Mouse (Mus musculus) MEL (cell line): ENCODE measurements at regions not wholly inside any gene's neighbourhood (a gene's known extent, or its start where the extent isn't known, plus 50 kb on each side); places are given as distances from the start of the nearest gene placed in this dataset.

Source experiments
- DNase-seq: peaks from one replicate; pipeline ENCODE4 v3.0.0; 2011; ENCODE audit warnings: low read depth, low spot score
- H3K27ac ChIP-seq: 2 replicates; pipeline ENCODE4 v1.5.1; 2012; ENCODE audit warnings: low read depth, mild to moderate bottlenecking, control low read depth, low read length, moderate library complexity; ENCODE audit not compliant: control insufficient read depth
- H3K27me3 ChIP-seq, 2 experiments: fragments of 150-350 bp in 1 of 2; sonication (generic) in 1 of 2; 2 replicates each; pipeline ENCODE4 v1.6.1; 2012; ENCODE audit warnings: low read length in 2 of 2, mild to moderate bottlenecking in 2 of 2, improper control_type of control experiment in 1 of 2, moderate library complexity in 1 of 2; ENCODE audit not compliant: insufficient read depth in 2 of 2, control insufficient read depth in 1 of 2
- H3K36me3 ChIP-seq, 2 experiments: 2 replicates each; pipeline ENCODE4 v1.6.1; 2012 to 2014; ENCODE audit warnings: low read length in 2 of 2, improper control_type of control experiment in 1 of 2, inconsistent platforms in 1 of 2, mild to moderate bottlenecking in 1 of 2; ENCODE audit not compliant: insufficient read depth in 2 of 2, control insufficient read depth in 1 of 2
- H3K4me1 ChIP-seq, 2 experiments: fragments of 150-350 bp in 1 of 2; sonication (generic) in 1 of 2; 2 replicates each; pipeline ENCODE4 v1.6.1; 2012; ENCODE audit warnings: low read length in 2 of 2, improper control_type of control experiment in 1 of 2, mild to moderate bottlenecking in 1 of 2; ENCODE audit not compliant: insufficient read depth in 2 of 2, control insufficient read depth in 1 of 2
- H3K4me3 ChIP-seq, 2 experiments: fragments of 150-350 bp in 1 of 2; sonication (generic) in 1 of 2; 2 replicates each; pipeline ENCODE4 v1.5.1; 2012; ENCODE audit warnings: low read depth in 2 of 2, low read length in 2 of 2, mild to moderate bottlenecking in 2 of 2, moderate library complexity in 2 of 2, control low read depth in 1 of 2, improper control_type of control experiment in 1 of 2; ENCODE audit not compliant: control insufficient read depth in 1 of 2, insufficient read depth in 1 of 2
- H3K79me2 ChIP-seq: 2 replicates; pipeline ENCODE4 v1.6.1; 2012; ENCODE audit warnings: mild to moderate bottlenecking, low read length, moderate library complexity; ENCODE audit not compliant: control insufficient read depth, poor library complexity, insufficient read depth
- H3K9ac ChIP-seq: 2 replicates; pipeline ENCODE4 v1.6.1; 2012; ENCODE audit warnings: low read depth, mild to moderate bottlenecking, control low read depth, low read length, moderate library complexity; ENCODE audit not compliant: control insufficient read depth, poor library complexity, severe bottlenecking
- H3K9me3 ChIP-seq: fragments of 150-350 bp; sonication (generic); replicated peaks from 2 replicates; pipeline ENCODE4 v1.6.1; 2012; ENCODE audit warnings: mild to moderate bottlenecking, low read length, improper control_type of control experiment, moderate library complexity; ENCODE audit not compliant: insufficient read depth
- BHLHE40 ChIP-seq: IDR thresholded peaks from 2 replicates; pipeline ENCODE4 v1.6.1; 2012; ENCODE audit warnings: low read depth, mild to moderate bottlenecking, inconsistent platforms, low read length, improper control_type of control experiment, borderline replicate concordance
- CHD1 ChIP-seq: IDR thresholded peaks from 2 replicates; pipeline ENCODE4 v1.6.1; 2012; ENCODE audit warnings: low read depth, mild to moderate bottlenecking, inconsistent platforms, low read length, improper control_type of control experiment
- E2F4 ChIP-seq: IDR thresholded peaks from 2 replicates; pipeline ENCODE4 v1.6.1; 2011; ENCODE audit warnings: low read depth, low read length, improper control_type of control experiment, borderline replicate concordance
- ELF1 ChIP-seq: IDR thresholded peaks from 2 replicates; pipeline ENCODE4 v1.6.1; 2014; ENCODE audit warnings: low read depth, mild to moderate bottlenecking, inconsistent platforms, low read length, improper control_type of control experiment, moderate library complexity
- EP300 ChIP-seq, 2 experiments: IDR thresholded peaks; 2 replicates each; pipeline ENCODE4 v1.6.1; 2011; ENCODE audit warnings: improper control_type of control experiment in 2 of 2, low read length in 2 of 2, low read depth in 1 of 2, mild to moderate bottlenecking in 1 of 2
- GABPA ChIP-seq: IDR thresholded peaks from 2 replicates; pipeline ENCODE4 v1.6.1; 2012; ENCODE audit warnings: low read depth, mild to moderate bottlenecking, inconsistent platforms, low read length, improper control_type of control experiment, moderate library complexity
- GATA1 ChIP-seq: IDR thresholded peaks from 2 replicates; pipeline ENCODE4 v1.6.1; 2011; ENCODE audit warnings: low read depth, low read length, improper control_type of control experiment
- MAX ChIP-seq: IDR thresholded peaks from 2 replicates; pipeline ENCODE4 v1.6.1; 2011; ENCODE audit warnings: low read length, improper control_type of control experiment
- MEF2A ChIP-seq: IDR thresholded peaks from 2 replicates; pipeline ENCODE4 v1.6.1; 2014; ENCODE audit warnings: low read depth, mild to moderate bottlenecking, inconsistent platforms, low read length, improper control_type of control experiment; ENCODE audit not compliant: poor library complexity, insufficient replicate concordance, severe bottlenecking; ENCODE audit errors: extremely low read depth
- MXI1 ChIP-seq: IDR thresholded peaks from 2 replicates; pipeline ENCODE4 v1.6.1; 2011; ENCODE audit warnings: mild to moderate bottlenecking, low read depth, low read length, improper control_type of control experiment
- MYB ChIP-seq: IDR thresholded peaks from 2 replicates; pipeline ENCODE4 v1.6.1; 2011; ENCODE audit warnings: mild to moderate bottlenecking, low read depth, low read length, improper control_type of control experiment
- MYC ChIP-seq: IDR thresholded peaks from 2 replicates; pipeline ENCODE4 v1.6.1; 2011; ENCODE audit warnings: low read depth, mild to moderate bottlenecking, low read length, improper control_type of control experiment, moderate library complexity
- NELFE ChIP-seq: IDR thresholded peaks from 2 replicates; pipeline ENCODE4 v1.6.1; 2011; ENCODE audit warnings: low read depth, low read length, improper control_type of control experiment
- NRF1 ChIP-seq: IDR thresholded peaks from 2 replicates; pipeline ENCODE4 v1.6.1; 2014; ENCODE audit warnings: low read depth, mild to moderate bottlenecking, inconsistent platforms, low read length, improper control_type of control experiment, moderate library complexity; ENCODE audit not compliant: poor library complexity, insufficient read depth, severe bottlenecking
- POLR2A ChIP-seq, 2 experiments: IDR thresholded peaks; 2 replicates each; pipeline ENCODE4 v1.6.1; 2011 to 2012; ENCODE audit warnings: low read length in 2 of 2, mild to moderate bottlenecking in 2 of 2, control low read depth in 1 of 2, improper control_type of control experiment in 1 of 2, low read depth in 1 of 2, moderate library complexity in 1 of 2; ENCODE audit not compliant: control insufficient read depth in 1 of 2, insufficient read depth in 1 of 2, poor library complexity in 1 of 2
- POLR2AphosphoS2 ChIP-seq: IDR thresholded peaks from 2 replicates; pipeline ENCODE4 v1.6.1; 2011; ENCODE audit warnings: low read length, improper control_type of control experiment
- POLR2AphosphoS5 ChIP-seq: IDR thresholded peaks from 2 replicates; pipeline ENCODE4 v1.6.1; 2012; ENCODE audit warnings: low read depth, borderline replicate concordance, mild to moderate bottlenecking, inconsistent platforms, low read length, moderate library complexity, mixed read lengths
- RAD21 ChIP-seq: IDR thresholded peaks from 2 replicates; pipeline ENCODE4 v1.6.1; 2011; ENCODE audit warnings: mild to moderate bottlenecking, low read depth, low read length, improper control_type of control experiment
- SMC3 ChIP-seq: IDR thresholded peaks from 2 replicates; pipeline ENCODE4 v1.6.1; 2011; ENCODE audit warnings: low read depth, low read length, improper control_type of control experiment
- TAL1 ChIP-seq: IDR thresholded peaks from 2 replicates; pipeline ENCODE4 v1.6.1; 2012; ENCODE audit warnings: mild to moderate bottlenecking, inconsistent platforms, low read length, moderate library complexity, mixed read lengths
- UBTF ChIP-seq: IDR thresholded peaks from 2 replicates; pipeline ENCODE4 v1.6.1; 2012; ENCODE audit warnings: low read depth, mild to moderate bottlenecking, inconsistent platforms, low read length, improper control_type of control experiment, moderate library complexity, borderline replicate concordance; ENCODE audit not compliant: insufficient read depth
- USF1 ChIP-seq: IDR thresholded peaks from 2 replicates; pipeline ENCODE4 v1.6.1; 2014; ENCODE audit warnings: low read depth, mild to moderate bottlenecking, inconsistent platforms, low read length, improper control_type of control experiment, moderate library complexity
- USF2 ChIP-seq, 2 experiments: IDR thresholded peaks; 2 replicates each; pipeline ENCODE4 v1.6.1; 2011 to 2012; ENCODE audit warnings: improper control_type of control experiment in 2 of 2, low read length in 2 of 2, borderline replicate concordance in 1 of 2, inconsistent platforms in 1 of 2, low read depth in 1 of 2, mild to moderate bottlenecking in 1 of 2; ENCODE audit not compliant: insufficient read depth in 1 of 2
- ZMIZ1 ChIP-seq: IDR thresholded peaks from 2 replicates; pipeline ENCODE4 v1.6.1; 2012; ENCODE audit warnings: low read depth, mild to moderate bottlenecking, inconsistent platforms, low read length, improper control_type of control experiment, moderate library complexity

GRCm38 (mm10) chr14:103417110-103418061 lies 70.8 kb upstream of the Mycbp2 start:
- Histone ChIP-seq H3K4me3 (no peak overlapping the region), H3K9me3 (no peaks in the 10 kb centered on the region), H3K27ac (no peak overlapping the region), H3K27me3 (peaks cover 0 to 2% of the 10 kb centered on the region in 2 experiments; a peak in 1 of 4 replicates), H3K36me3 (no peaks in the 10 kb centered on the region), H3K9ac (no peak overlapping the region), H3K79me2 (no peaks in the 10 kb centered on the region), H3K4me1 (no peaks in the 10 kb centered on the region)
- TF ChIP-seq SMC3 (no peak), EP300 (IDR thresholded peaks at IDR 0.05; ENCODE audit: low read depth in 1 of 2, low read length in 2 of 2) (no peak), POLR2AphosphoS2 (no peak), ZMIZ1 (no peak)
- no peak for DNase-seq

- no peak for DNase-seq
- H3K4me3 ChIP-seq: no peak overlapping the region
- no peaks in the 10 kb centered on the region for H3K9me3 ChIP-seq
- H3K4me1 ChIP-seq: no peaks in the 10 kb centered on the region
- H3K9ac ChIP-seq: no peak overlapping the region
- TF ChIP-seq MAX (no peak), MXI1 (no peak), NRF1 (no peak), POLR2AphosphoS5 (no peak), TAL1 (no peak), GABPA (no peak), EP300 (IDR thresholded peaks at IDR 0.05; ENCODE audit: low read depth in 1 of 2, low read length in 2 of 2) (no peak), RAD21 (no peak), NELFE (no peak), CHD1 (no peak)
- no peaks in the 10 kb centered on the region for H3K79me2 ChIP-seq
- H3K27me3 ChIP-seq: no peaks in the 10 kb centered on the region
- H3K36me3 ChIP-seq: no peaks in the 10 kb centered on the region
- no peak overlapping the region for H3K27ac ChIP-seq
These were observed 58.0 kb upstream of the Mycbp2 start for GRCm38 (mm10) chr14:103404611-103405010.

- Histone ChIP-seq H3K9me3 (no peaks in the 10 kb centered on the region), H3K4me1 (no peaks in the 10 kb centered on the region), H3K9ac (no peak overlapping the region), H3K27ac (no peak overlapping the region), H3K36me3 (no peaks in the 10 kb centered on the region), H3K27me3 (no peaks in the 10 kb centered on the region), H3K79me2 (no peaks in the 10 kb centered on the region), H3K4me3 (no peak overlapping the region)
- TF ChIP-seq POLR2A (IDR thresholded peaks at IDR 0.05; ENCODE audit: control insufficient read depth in 1 of 2, insufficient read depth in 1 of 2, low read depth in 1 of 2, low read length in 2 of 2, poor library complexity in 1 of 2) (no peak), TAL1 (no peak), USF1 (no peak), USF2 (IDR thresholded peaks at IDR 0.05; ENCODE audit: borderline replicate concordance in 1 of 2, insufficient read depth in 1 of 2, low read depth in 1 of 2, low read length in 2 of 2) (no peak), POLR2AphosphoS2 (no peak), MEF2A (no peak), MYB (no peak), BHLHE40 (no peak), MYC (no peak), CHD1 (no peak), UBTF (no peak), EP300 (IDR thresholded peaks at IDR 0.05; ENCODE audit: low read depth in 1 of 2, low read length in 2 of 2) (no peak), ELF1 (no peak), GATA1 (no peak), E2F4 (no peak), GABPA (no peak)
- no peak for DNase-seq
These were observed 56.4 kb upstream of the Mycbp2 start for GRCm38 (mm10) chr14:103403054-103403453.
